Mouse (Mus musculus): ENCODE results near the gene Lamb1.

DNA sequence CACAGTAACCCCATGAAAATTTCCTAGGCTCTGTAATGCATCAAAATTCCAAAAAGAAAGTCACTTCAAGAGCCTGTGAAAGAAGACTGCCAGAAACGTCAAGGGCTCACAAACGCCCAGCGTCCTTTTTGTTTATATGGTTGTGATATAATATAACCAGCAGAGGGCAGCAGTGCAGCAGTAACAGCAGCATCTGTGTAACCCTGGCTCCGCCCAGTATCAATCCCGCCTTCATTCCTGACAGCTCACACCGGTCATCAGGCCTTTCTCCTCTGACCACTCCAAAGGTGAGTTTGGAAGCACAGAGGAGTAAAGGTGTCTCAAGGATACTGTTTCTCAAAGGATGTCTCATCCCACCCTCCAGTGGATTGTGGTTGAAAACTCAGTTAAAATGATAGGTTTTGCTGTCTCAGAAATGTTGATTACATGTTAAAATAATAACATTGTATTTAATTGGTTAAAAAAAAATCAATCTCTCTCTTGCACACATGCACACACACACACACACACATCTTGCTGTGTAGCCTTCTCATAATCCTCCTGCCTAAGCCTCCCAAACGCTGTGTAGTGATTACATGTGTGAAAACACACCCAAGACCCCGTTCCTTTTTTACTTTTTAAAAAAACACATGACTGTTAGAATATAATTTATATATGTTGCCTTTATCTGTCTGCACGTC is 109.7 kb downstream of the Lamb1 start:
- TF ChIP-seq POLR2A (IDR thresholded peaks at IDR 0.05; ENCODE audit: insufficient read depth, low read length) (no peak), EP300 (IDR thresholded peaks at IDR 0.05; ENCODE audit: insufficient read depth, low read depth, low read length) (no peak), CTCF (IDR thresholded peaks at IDR 0.05; ENCODE audit: low read depth, low read length) (peak; percentile 24)
